Mouse (Mus musculus) brain, embryonic 14.5 days (tissue): ENCODE measurements at regions not wholly inside any gene's neighbourhood (a gene's known extent, or its start where the extent isn't known, plus 50 kb on each side); places are given as distances from the start of the nearest gene placed in this dataset.

Experiments
- CTCF ChIP-seq: fragments of 200-500 bp; IDR thresholded peaks from 2 replicates; pipeline ENCODE4 v1.5.1; 2012; ENCODE audit warnings: inconsistent platforms, mild to moderate bottlenecking, moderate library complexity, borderline replicate concordance; ENCODE audit not compliant: insufficient read depth, insufficient read length; ENCODE audit errors: extremely low read depth
- POLR2A ChIP-seq: fragments of 200-500 bp; IDR thresholded peaks from 2 replicates; pipeline ENCODE4 v1.6.1; 2012; ENCODE audit warnings: mild to moderate bottlenecking, inconsistent platforms, borderline replicate concordance; ENCODE audit not compliant: poor library complexity, insufficient read depth, insufficient read length, severe bottlenecking; ENCODE audit errors: extremely low read depth

- TF ChIP-seq CTCF (no peak), POLR2A (no peak)
Measured at GRCm38 (mm10) chr4:51671516-51671915, 455.0 kb downstream of the Cylc2 start.
